Mouse (Mus musculus) erythroid progenitor cell, adult 5-6 weeks (primary cell): ENCODE data around the gene Gm11146. TPM values are rescaled to one million over a fixed set of nuclear protein-coding genes. Genes with fewer than 3 reads are reported as not detected.

ENCODE experiments used
- ATAC-seq: replicated peaks from 2 replicates; pipeline ENCODE4 v1.8.0; 2016; ENCODE audit warnings: moderate number of reproducible peaks, mild to moderate bottlenecking, moderate TSS enrichment, inconsistent platforms; ENCODE audit not compliant: poor library complexity, low FRiP score, severe bottlenecking
- total RNA-seq, 2 experiments: library from RNA; stranded (forward) in 1 of 2; stranded (reverse) in 1 of 2; fragments of 150-400 nt in 1 of 2; fragments of 186-747, 209-891 nt in 1 of 2; gene quantifications; 2 replicates each; pipeline versions ENCODE4 v1.2.3 to v1.2.4; 2015 to 2017; ENCODE audit warnings: low replicate concordance in 2 of 2

The Gm11146 gene
- total RNA-seq, 2 experiments from 2014 or later: not detected

DNA sequence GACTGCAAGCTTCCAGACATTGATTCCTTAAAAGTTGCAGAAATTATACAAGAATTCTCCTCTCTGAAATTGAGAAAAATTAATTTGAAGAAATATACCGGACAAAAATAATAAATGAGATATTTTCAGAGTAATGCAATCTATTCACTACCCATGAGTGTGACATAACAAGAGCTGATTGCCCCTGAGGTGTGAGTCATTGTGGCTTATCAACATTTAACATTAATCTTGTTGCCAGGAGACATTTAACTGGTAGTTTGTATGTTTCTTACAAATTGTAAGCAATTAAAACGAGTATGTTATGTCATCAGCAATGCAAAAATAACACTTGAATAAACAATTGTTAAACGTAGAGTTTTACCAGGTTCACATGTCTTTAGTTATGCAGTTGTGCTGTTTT lies 33.5 kb downstream of the Gm11146 start:
- no peak for ATAC-seq

DNA sequence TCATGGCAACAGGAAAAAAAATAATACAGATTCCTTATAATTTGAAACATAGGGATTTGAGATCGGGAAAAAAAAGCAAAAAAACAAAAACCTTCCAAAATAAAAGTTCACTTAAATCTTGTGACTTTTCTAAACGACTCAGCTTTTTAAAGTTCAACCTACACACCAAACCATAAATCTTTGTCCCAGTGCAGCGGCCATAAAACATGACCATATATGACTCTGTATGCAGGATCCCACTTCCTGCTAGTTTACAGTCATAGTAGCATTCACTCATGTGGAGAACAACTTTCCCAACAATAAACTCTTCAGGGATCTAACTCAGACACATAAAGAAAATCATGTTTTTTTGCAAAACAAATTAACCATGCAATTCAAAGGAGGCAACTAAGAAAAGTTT lies 39.0 kb downstream of the Gm11146 start:
- no peak for ATAC-seq

DNA sequence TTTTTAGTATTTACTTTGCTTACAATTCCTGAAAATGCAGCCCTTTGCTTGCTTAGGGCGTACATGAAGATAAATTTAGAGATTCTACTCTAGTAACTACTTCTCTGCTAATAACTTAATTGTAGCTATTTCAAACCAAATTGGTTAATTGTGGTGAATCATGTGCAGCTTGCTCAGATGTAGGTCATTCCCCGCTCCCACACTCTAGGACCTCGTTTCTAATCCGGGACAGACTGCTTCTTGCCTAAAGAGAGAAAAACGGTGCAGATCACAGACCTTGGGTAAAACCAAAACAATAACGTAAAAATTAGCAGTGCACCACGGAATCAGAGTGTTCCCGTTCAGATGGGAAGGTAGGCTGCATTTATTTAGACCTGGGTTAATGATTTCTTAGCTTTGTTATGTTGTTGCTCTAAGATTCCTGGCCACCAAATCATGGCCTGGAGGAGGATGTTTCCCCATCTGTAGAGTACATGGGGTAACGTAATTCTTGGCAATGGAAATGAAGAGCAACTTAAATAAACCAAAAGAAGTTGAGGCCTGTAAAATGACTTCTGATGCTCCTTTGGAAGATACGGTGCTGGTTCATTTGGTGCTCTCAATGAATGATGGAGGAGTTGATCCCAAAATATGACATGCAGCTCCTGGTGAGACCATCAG lies 45.3 kb downstream of the Gm11146 start:
- ATAC-seq: no peak

DNA sequence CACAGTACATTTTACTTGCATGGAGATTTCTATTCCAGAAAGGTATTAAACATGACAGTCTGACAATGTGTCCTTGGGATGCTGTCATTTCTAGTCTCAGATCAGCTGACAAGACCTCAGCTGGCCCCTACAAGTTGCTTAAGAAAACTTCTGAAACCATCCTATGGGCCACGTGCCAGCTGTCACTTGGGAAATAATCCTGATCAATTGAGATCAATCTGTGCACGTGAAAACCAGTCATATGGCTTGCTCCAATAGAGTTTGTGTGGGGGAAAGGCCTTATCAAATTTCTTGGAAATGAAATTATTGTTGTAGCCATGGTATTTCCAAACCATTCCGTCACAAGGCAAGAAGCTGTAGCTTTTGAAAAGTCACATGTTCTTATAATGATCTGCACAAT lies 50.8 kb downstream of the Gm11146 start:
- ATAC-seq: no peak
